Mouse (Mus musculus): ENCODE measurements around the gene Tmem169. TPM values are rescaled to one million over a fixed set of nuclear protein-coding genes. Genes with fewer than 3 reads are reported as not detected.
A peak's percentile ranks its signal among the peaks of the same experiment; 100 is the strongest.

The Tmem169 gene
- total RNA-seq, 2 experiments from 2014 or later, result 35.1 to 38.4 TPM

GRCm38 (mm10) chr1:72284539-72284938, 370 bp downstream of the Tmem169 start:
- intact Hi-C loops (cut with DNase I), result no loop called here
- DNase-seq, result no peak

DNA sequence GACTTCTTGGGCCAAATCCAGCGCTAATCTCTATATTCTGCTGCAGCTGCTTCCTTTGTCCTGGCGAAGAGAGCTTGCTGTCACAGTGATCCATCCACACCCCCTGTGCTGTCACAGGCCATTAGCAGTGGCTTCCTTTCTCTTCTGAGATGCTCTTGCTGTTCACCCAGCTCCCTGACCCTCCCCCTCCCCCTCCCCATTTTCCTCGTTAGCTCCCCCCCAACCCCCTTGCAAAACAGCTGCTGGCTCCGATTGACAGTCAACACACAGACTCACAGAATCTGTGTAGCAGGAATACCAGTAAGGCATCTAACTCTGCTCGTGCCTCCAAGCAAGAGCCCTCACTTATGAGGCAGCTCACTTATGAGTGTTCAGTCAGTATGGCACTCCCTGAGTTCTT, 2.7 kb downstream of the Tmem169 start:
- intact Hi-C loops (cut with DNase I), result no loop called here
- DNase-seq, result peak; percentile 27

GRCm38 (mm10) chr1:72287893-72288292, 3.7 kb downstream of the Tmem169 start:
- DNase-seq, result no peak
- intact Hi-C loops (cut with DNase I), result no loop called here

DNA sequence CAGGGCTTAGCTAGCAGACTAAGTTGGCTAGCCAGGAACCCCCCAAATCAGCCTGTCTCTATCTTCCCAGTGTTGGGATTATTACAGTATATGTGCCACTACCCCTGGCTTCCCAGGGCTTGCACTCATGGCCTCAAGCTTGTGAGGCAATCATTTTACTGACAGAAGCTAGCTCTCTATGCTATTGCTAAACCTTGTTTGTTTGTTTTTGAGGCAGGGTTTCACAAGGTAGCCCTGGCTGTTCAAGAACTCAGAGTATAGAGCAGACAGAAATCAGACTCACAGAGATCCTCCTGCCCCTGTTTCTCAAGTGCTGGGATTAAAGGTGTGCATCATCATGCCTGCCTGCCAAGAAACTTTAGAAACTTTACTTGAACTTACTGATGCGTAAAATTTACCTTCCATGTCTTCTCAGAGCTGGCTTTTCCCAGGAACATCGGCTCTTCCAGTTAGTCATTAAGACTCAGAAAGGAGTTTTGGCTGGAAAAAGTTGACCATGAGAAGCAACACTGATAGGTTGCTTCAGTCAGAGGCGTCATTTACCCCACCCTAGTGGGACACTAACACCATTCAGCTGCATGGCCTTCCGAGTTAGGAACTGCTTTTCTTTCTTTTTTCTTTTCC, 4.5 kb downstream of the Tmem169 start:
- no peak for DNase-seq
- intact Hi-C loops (cut with DNase I), result no loop called here

GRCm38 (mm10) chr1:72290896-72291295, 6.7 kb downstream of the Tmem169 start:
- intact Hi-C loops (cut with DNase I), result no loop called here
- DNase-seq, result no peak

DNA sequence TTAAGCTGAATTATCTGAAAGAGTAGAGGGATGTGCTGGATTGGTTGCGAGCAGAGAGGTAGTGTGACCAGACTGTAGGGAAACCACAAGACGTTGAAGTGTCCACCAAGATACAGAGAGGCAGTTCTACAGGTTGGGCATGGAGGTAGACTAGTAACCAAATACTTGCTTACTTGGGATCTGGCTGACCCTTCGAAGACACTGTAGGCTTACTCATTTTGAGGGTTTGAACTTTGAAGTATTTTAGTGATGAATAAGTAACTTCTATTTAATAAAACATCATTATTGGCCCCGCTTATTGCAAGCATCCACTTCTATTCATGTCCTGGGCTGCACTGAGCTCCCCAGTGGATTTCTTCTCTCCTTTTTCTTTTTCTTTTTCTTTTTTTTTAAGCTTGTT, 7.3 kb downstream of the Tmem169 start:
- intact Hi-C loops (cut with DNase I), result no loop called here
- DNase-seq, result no peak

GRCm38 (mm10) chr1:72291925-72292324, 7.8 kb downstream of the Tmem169 start:
- intact Hi-C loops (cut with DNase I), result no loop called here
- DNase-seq, result no peak

GRCm38 (mm10) chr1:72293869-72294663, 9.9 kb downstream of the Tmem169 start:
- intact Hi-C loops (cut with DNase I), result no loop called here
- no peak for DNase-seq

DNA sequence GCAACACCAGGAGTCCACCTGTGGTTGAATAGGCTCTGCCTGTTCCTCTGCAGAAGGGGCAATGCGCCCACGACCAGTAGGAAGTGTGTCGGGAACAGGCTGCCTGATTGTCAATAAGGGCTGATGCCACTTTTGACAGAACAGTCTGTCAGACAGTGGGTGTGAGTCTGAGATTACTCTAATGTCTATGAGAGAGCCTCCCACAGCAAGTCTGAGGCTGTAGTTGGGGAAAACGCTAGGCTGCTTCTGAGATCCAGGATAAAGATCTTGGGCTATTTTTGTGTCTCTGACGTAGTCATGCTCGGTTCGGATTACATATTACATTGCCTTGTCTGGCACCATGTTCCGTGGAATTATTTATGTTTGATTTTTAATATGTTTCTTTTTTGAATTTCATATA, 11.6 kb downstream of the Tmem169 start:
- intact Hi-C loops (cut with DNase I), result no loop called here
- no peak for DNase-seq

DNA sequence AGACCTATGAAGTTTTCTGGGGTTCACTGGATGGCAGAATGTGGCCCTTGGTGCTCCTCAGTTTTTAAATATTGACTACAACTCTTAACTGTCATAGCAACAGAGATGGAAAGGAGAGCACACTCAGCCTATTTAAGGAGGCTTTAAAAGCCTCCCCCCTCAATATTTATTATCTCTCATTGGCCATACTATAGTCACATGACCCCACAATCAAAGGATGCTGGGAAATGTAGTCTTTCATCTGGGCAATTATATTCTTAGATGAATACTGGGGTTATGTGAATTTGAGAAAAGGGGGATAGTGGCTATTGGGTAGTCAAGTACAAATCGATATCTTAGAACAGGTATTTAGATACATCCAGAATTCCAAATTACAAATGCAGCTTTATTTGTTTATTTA, 17.7 kb downstream of the Tmem169 start:
- no peak for DNase-seq
- intact Hi-C loops (cut with DNase I), result loop anchor here (10.0 kb wide), 1 partner anchor 413 kb away; the partner anchor contains the start of gene Rpl37a

DNA sequence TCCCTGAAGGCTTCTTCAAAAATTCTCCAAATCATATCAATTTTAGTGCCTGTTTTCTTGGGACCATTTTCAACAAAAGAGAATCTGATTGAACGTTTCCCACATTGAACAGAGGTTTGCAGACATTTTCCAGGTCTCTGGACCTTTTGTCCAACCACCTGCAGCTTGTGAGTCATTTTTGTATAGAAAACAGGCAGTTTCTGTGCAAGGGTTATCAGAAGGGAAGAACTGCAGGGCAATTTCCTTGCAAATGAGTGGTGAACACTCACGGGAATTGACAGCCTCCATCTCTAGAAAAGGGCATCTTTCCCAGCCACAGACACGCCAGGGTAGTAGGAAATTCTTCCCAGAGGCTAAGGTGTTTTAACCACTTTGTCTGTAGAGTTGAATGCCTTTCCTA, 22.1 kb downstream of the Tmem169 start:
- DNase-seq, result no peak
- intact Hi-C loops (cut with DNase I), result loop anchor here (10.0 kb wide), 1 partner anchor 409 kb away; the partner anchor contains the start of gene Rpl37a

DNA sequence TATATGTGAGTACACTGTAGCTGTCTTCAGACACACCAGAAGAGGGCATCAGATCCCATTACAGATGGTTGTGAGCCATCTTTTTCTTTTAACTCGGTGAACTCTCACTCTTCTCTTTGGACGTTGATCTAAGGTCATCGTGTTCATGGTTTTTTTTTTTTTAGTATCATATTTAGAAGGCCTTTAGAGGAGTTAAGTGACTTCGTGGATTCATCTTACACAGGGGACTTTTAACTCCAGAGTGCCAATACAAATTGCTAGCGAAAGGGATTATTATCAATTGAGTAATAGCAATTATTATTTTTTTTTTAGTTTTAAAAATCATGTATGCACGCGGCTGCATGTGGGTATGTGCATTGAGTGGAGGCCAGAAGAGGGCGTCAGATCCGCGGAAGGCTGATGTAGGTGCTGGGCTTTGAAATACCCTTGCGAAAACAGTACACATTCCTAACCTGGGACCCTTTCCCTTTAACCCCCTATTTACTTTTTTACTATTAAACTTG, 22.6 kb downstream of the Tmem169 start:
- intact Hi-C loops (cut with DNase I), result loop anchor here (10.0 kb wide), 1 partner anchor 408 kb away; the partner anchor contains the start of gene Rpl37a
- peak; percentile 63 for DNase-seq

GRCm38 (mm10) chr1:72307317-72307798, 23.2 kb downstream of the Tmem169 start, which contains the start of gene Xrcc5:
TSS of gene Xrcc5 (plus strand) at chr1:72307421.
- intact Hi-C loops (cut with DNase I), result loop anchor here (10.0 kb wide), 1 partner anchor 407 kb away; the partner anchor contains the start of gene Rpl37a
- peak; percentile 95 for DNase-seq

DNA sequence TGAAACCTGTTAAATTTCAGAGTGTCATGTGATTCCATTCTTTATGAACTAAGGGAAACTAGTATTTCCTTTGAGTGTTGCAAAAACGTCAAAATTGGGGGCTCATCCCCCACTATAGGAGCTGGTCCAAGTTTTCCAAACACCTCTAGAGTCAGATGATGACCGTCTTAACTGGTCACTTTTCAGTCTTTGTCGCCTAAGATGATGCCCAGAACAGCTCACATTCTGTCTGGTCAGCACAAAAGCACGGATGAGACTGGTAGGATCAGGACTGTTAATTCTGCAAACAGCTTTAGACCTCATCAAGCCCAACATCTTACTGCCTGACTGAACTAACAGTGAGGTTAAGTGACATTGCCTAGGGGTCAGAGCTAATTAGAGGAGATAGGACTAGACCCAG, 24.8 kb downstream of the Tmem169 start:
- intact Hi-C loops (cut with DNase I), result loop anchor here (10.0 kb wide), 1 partner anchor 406 kb away; the partner anchor contains the start of gene Rpl37a

DNA sequence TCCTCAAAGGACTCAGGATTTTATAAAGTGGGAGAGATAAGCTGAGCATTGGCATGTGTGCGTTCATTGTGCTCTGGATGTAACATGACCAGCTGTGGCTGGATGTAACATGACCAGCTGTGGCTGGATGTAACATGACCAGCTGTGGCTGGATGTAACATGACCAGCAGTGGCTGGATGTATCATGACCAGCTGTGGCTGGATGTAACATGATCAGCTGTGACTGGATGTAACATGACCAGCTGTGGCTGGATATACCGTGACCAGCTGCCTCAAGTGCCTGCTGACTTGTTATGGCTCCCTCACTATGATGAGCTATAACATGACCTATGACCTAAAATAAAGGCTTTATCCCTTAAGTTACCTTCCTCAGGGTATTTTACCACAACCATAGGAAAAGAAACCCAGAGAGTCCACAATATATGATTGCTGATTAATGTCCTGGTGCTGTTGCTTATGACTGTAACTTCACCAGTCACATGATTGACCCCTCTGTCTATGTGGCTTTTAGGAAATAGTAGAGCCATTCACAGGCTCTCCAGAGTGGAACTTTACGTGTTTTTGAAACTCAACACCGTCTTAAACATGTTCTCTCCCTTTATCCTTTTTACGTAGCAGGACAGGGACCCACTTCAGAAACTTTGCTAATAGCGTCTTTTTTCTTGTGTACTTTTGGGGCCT, 25.7 kb downstream of the Tmem169 start:
- no peak for DNase-seq
- intact Hi-C loops (cut with DNase I), result loop anchor here (10.0 kb wide), 4 partner anchors 135 to 535 kb away; partner anchors contain the start of gene Rpl37a

More for the DNA sequence above, 24.8 kb downstream of the Tmem169 start:
- DNase-seq, result no peak

DNA sequence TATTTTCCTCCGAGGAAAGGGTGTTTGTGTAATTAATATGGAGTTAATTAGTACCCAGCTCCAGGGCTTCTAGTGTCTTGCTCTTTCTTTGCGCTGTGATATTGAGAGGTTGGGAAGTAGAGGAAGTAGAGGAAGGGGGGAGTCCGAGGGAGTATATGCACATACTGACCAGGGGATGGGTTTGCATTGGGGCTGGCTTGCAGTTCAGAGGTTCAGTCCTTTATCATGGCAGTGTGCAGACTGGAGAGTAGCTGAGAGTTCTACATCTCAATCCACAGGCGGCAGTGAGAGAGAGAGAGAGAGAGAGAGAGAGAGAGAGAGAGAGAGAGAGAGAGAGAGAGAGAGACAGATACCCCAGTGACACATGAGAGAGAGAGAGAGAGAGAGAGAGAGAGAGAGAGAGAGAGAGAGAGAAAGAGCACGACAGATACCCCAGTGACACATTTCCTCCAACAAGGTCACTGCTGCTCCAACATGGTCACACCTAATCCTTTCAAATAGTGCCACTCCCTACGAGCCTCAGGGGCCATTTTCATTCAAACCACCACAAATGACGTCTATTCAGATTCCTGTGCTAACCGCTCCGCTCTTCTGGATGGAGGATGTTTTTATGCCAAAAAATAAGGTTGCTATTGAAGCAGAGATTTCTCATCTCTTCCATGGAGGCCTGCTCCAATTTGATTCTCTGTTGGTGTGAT, 28.7 kb downstream of the Tmem169 start:
- no peak for DNase-seq
- intact Hi-C loops (cut with DNase I), result loop anchor here (10.0 kb wide), 3 partner anchors 132 to 532 kb away; no protein-coding TSS in a partner anchor

- no peak for DNase-seq
- intact Hi-C loops (cut with DNase I), result loop anchor here (10.0 kb wide), 3 partner anchors 131 to 531 kb away; no protein-coding TSS in a partner anchor
Observed at GRCm38 (mm10) chr1:72313399-72314039, 29.4 kb downstream of the Tmem169 start.

DNA sequence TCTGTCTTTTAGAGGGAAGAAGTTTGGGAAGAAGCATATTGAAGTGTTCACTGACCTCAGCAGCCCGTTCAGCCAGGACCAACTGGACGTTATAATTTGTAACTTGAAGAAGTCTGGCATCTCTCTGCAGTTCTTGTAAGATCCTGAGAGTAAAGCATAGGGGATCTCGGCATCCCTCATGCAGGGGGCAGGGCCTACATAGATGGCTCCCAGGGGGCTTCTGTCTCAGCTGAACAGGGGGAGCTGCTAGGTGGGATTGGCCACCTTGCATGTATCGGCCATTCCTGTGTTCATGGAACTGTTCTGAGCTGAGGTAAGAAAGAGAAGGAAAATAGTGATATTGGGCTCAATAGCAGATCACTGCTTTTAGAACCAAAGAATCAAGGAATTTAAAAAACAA, 31.3 kb downstream of the Tmem169 start:
- DNase-seq, result no peak
- intact Hi-C loops (cut with DNase I), result loop anchor here (10.0 kb wide), 3 partner anchors 129 to 529 kb away; no protein-coding TSS in a partner anchor

- intact Hi-C loops (cut with DNase I), result loop anchor here (10.0 kb wide), 3 partner anchors 128 to 528 kb away; no protein-coding TSS in a partner anchor
- DNase-seq, result no peak
Observed at GRCm38 (mm10) chr1:72316409-72316808, 32.2 kb downstream of the Tmem169 start.

All from left cerebral cortex, postnatal 4 days (tissue).